Mouse (Mus musculus) ZHBTc4 (cell line): ENCODE results near the gene Il6st.
A peak's percentile ranks its signal among the peaks of the same experiment; 100 is the strongest.

Experiments
- DNase-seq: peaks from one replicate; pipeline ENCODE4 v3.0.0-alpha.2; 2011; ENCODE audit warnings: low read depth, low spot score

The Il6st gene

DNA sequence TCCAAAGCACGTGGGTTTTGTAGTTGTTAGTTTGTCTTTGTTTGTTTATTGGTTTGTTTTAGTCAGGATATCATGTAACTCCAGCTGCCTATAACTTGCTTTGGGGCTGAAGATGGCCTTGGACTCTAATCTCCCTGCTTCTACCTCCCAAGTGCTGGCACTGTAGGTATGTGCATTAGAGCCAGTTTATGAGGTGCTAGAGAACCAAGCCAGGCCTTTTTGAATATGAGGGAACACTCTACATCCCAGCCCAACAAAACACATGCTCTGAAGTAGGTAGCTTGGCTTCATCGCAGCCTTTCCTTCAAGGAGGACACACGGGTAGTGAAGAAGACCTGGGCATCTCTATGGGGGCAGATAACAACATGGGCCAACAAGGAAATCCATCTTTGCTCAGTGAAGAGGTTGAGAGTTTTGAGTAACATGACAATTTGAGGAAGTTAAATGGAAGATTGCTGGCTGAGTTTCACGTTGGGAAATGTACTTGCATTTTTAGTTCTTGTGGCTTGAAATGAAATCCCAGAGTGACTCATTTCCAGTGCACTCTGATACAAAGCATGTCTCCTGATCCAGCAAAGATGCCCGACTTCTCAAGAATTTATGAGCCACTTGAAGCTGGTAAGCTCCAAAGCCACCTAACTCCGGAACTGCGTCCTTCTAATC lies 20.9 kb upstream of the Il6st start:
- DNase-seq = no peak

- DNase-seq = no peak
These were observed 16.7 kb upstream of the Il6st start for GRCm38 (mm10) chr13:112447108-112447665.

GRCm38 (mm10) chr13:112450210-112450609 lies 13.7 kb upstream of the Il6st start:
- no peak for DNase-seq

DNA sequence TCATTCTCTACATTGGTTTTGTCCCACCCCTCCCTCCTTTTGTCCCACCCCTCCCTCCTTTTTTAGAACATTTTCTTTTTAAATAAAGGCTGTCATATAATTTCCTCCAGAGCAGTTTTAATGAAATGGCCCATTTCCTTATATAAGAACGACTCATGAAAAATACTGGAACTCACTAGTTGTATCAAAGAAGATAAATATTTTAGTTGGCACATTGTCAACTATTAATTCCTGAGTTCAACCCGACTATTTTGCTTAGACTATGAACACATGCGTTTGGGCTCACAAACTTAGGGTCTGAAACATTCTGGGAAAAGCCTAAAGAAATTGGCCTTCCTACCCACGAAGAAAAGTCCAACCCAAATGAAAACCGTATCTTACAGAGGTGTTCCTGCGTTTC lies 6.5 kb upstream of the Il6st start:
- DNase-seq = no peak

GRCm38 (mm10) chr13:112458016-112458415 lies 5.9 kb upstream of the Il6st start:
- DNase-seq = no peak

DNA sequence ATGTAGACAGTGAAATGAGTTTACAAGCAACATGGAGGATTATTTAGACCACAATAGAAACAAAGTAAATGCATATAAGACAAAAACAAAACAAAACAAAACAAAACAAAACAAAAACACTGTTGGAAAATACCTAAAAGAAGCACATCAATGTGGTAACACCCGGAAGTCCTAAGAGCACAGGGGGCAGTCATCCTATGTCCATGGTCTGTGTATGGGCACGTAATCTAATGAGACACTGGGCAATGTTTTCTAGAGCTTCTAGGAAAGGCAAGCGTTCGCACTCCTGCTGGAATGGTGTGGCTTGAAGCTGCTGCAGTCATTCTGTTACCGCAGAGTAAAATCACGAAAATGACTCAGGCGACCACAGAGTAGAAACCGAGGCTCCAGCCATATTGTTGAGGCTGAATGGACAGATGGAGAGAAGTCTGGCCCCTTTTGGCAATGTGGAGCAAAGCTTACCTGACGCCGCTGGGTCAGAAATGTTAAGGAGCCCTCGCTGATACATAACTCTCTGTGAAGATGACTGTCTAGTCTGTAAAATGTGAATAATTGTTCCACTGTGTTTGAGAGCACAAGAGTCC lies 5.3 kb upstream of the Il6st start:
- DNase-seq = no peak

DNA sequence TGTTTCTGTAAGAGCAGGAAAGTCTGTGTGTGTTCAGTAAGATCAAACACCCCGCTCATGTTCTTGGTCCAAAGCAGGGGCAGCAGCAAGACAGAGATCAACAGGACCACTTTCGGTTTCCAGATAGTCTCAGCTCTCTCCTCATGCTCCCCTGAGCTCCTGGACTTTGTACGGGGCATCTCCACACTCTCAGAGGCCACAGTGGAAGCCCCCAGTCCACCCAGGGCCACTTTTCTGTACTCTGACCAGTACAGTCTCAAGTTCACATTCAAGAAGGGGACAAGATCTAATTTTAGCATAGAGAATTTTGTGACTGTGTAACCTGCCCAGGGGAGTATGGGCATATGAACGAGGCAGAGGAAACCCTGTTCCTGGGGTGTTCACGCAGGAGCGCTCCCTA lies 3.9 kb upstream of the Il6st start:
- DNase-seq = no peak

GRCm38 (mm10) chr13:112462411-112462987 lies 1.4 kb upstream of the Il6st start:
- peak; percentile 93 for DNase-seq

DNA sequence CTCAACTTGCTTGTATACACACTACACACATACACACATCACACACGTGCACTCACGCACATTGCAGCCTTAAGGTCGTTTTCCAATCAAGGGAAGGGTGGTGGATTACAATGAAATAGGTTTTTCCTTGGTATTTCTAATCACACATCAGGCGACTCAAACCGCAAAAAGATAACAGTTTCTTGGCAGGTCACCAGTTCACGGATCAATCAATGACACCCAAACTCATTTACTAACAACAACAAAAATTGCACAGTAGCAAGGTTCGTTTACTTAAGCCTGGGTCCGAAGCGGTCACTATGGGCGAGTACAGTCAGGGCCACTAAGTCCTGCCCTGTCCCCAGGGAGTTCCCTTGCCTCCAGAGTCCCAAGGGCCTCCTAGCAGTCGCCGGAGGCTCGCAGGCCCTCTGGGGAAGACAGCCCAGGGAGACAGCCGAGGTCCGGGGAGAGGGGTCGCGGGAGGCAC lies 500 bp upstream of the Il6st start:
- DNase-seq = no peak

GRCm38 (mm10) chr13:112464626-112465287 lies 887 bp downstream of the Il6st start:
- DNase-seq = no peak

GRCm38 (mm10) chr13:112465585-112465984 lies 1.7 kb downstream of the Il6st start:
- DNase-seq = no peak

DNA sequence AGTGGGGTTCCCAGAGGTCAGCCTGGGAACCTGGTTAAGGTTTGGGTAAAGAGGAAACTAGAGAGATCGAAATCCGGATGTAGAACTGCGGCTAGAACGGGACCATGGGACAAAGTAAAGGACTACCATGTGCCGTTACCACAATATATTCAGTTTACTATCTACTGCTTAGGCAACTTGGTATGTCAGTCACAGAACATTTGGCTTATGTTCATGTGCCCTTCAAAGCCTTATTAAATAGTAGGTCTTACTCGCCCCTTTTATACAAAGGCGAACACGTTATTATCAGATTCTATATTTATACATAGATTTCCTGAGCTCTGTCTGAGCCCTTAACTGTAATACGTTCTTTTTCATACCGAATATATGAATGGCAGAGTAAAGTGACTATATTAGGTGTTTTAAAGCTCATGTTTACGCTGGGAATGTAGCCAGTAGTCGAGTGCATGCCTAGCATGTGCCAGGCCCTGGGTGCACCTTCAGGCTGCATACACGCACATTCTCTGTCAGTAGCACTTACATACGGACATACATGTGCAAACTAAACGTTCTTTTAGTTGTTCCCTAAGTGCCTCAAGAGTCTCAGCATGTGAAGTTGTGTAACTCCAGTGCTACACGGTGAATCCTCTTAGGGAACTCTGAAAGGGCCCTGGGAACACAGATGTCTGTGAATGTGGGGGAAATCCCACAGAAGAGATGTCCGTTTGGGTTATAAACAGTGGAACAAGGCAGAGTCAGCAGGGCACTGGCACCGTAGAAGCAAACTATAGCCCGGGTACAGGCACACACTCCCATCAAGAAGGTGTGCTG lies 2.5 kb downstream of the Il6st start:
- DNase-seq = no peak

DNA sequence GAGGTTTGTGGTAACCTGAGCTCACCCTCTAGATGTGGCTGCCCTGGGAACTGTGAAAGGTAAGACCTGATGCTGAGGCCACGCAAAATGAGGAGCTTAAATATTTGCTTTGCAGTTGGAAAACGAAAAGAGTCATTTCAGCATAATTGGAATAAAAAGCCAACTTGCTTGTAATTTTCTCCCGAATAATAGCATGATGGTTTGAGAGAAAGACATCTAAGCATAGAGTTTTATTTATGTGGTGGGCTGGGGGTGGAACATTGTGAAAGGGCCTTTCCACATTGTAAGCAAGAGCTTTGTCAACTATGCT lies 3.0 kb downstream of the Il6st start:
- DNase-seq = no peak

DNA sequence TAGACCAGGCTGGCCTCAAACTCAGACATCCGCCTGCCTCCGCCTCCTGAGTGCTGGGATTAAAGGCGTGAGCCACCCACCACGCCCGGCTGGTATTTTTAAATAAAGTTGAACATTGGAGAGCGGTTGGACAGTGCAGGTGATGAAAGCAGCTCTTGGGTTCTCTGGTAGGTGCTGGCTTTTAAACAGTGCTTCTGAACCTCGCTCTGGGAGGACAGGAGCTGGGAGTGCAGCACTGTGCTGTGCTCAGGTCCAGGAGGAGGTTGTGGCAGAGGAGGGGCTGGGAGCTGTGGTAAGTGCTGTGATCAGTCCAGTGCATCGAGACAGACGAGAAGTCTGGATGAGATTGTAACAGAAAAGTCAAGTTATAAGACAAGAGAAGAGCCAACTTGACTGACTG lies 3.5 kb downstream of the Il6st start:
- DNase-seq = no peak

GRCm38 (mm10) chr13:112469491-112469890 lies 5.6 kb downstream of the Il6st start:
- DNase-seq = no peak

GRCm38 (mm10) chr13:112471201-112471600 lies 7.3 kb downstream of the Il6st start:
- no peak for DNase-seq

GRCm38 (mm10) chr13:112472401-112473023 lies 8.6 kb downstream of the Il6st start:
- no peak for DNase-seq

DNA sequence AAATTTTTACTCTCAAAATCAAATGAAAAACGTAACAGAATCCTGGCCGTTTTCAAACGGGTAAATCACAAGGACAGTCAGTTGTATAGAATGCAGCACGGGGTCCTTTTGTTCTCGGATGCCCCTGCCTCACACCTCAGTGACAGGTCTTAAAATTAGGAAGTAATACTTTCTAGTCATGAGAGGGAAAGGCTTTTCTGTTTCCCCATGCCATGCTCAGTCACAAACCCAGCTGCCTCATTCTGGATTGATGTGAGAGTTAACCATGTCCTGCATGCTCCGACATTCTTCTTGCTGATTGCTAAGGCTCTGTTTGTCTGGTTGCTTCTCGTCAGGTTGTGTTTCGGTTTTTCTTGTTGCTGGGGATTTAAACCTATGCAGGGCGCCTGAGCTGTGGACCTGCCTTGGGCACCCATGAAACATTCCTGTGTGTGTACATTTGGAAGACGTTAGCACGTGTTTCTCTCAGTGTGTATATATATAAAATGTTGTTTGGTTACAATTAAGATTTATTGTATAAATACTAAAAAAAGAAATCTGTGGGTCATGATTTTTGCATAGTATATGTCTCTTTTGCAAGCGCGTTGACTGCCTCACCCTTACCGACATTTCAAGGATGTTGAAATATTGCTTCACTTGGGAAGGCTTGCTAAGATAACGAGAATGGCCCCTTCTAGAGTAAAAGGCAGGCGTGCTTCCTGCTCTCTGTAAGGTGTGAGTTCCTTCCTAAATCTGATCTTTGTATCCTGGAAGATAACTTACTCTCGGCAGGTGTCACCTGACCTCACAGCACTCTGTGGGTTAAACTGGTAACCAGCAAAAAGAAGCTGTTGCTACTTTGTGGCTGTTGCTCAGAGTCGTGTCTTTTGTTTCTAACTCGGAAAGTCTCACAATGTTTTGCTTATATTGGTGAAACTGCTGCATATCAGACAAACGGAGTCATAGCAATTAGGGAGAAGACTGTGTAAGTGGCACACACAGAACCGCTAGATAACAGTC lies 10.2 kb downstream of the Il6st start:
- DNase-seq = no peak

GRCm38 (mm10) chr13:112479032-112479431 lies 15.2 kb downstream of the Il6st start:
- DNase-seq = no peak

DNA sequence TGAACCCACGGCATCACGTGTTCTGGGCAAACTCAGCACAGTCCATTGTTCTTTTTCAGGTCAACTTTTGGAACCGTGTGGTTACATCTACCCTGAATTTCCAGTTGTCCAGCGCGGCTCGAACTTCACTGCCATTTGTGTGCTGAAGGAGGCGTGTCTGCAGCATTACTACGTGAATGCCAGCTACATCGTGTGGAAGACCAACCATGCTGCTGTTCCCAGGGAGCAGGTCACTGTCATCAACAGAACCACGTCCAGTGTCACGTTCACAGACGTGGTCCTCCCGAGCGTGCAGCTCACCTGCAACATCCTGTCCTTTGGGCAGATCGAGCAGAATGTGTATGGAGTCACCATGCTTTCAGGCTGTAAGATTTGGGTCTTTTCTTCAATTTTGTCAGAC lies 16.1 kb downstream of the Il6st start:
- DNase-seq = no peak
